Mouse (Mus musculus): Measurements from ENCODE around the gene Mcu. TPM values are rescaled to one million over a fixed set of nuclear protein-coding genes. Genes with fewer than 3 reads are reported as not detected.

Gene Mcu
- polyA plus RNA-seq, 1 experiment from 2014 or later = 57.2 TPM

GRCm38 (mm10) chr10:59425369-59425768, 191.1 kb downstream of the Mcu start:
- Histone ChIP-seq H3K9ac (ENCODE audit: low read length) (no peak overlapping the region), H3K36me3 (ENCODE audit: control insufficient read depth, insufficient read depth, low read length) (no peaks in the 10 kb centered on the region), H3K27ac (replicated peaks) (no peak overlapping the region), H3K27me3 (ENCODE audit: control insufficient read depth, insufficient read depth, low read length) (no peaks in the 10 kb centered on the region), H3K9me3 (ENCODE audit: control insufficient read depth, low read length) (no peaks in the 10 kb centered on the region), H3K4me2 (replicated peaks; ENCODE audit: low read depth) (no peak overlapping the region), H3K4me1 (replicated peaks; ENCODE audit: control insufficient read depth, insufficient read depth) (no peaks in the 10 kb centered on the region), H3K4me3 (ENCODE audit: low read depth, low read length) (no peak overlapping the region)
- DNase-seq (ENCODE audit: low spot score) = peak; percentile 29
- ATAC-seq (ENCODE audit: low FRiP score, low TSS enrichment) = no peak
- TF ChIP-seq CTCF (IDR thresholded peaks at IDR 0.05; ENCODE audit: low read depth) (no peak), EP300 (optimal IDR thresholded peaks at IDR 0.05) (no peak)
- 63% methylated on average over 7 of the region's 7 CpGs for WGBS

GRCm38 (mm10) chr10:59424453-59424852, 192.0 kb downstream of the Mcu start:
- ATAC-seq (ENCODE audit: low FRiP score, low TSS enrichment) (no peak), DNase-seq (ENCODE audit: low spot score) (no peak)
- Histone ChIP-seq H3K4me2 (replicated peaks; ENCODE audit: low read depth) (no peak overlapping the region), H3K36me3 (ENCODE audit: control insufficient read depth, insufficient read depth, low read length) (no peaks in the 10 kb centered on the region), H3K27ac (replicated peaks) (no peak overlapping the region), H3K27me3 (ENCODE audit: control insufficient read depth, insufficient read depth, low read length) (no peaks in the 10 kb centered on the region), H3K4me1 (replicated peaks; ENCODE audit: control insufficient read depth, insufficient read depth) (no peaks in the 10 kb centered on the region), H3K4me3 (ENCODE audit: low read depth, low read length) (no peak overlapping the region), H3K9me3 (ENCODE audit: control insufficient read depth, low read length) (no peaks in the 10 kb centered on the region), H3K9ac (ENCODE audit: low read length) (no peak overlapping the region)
- TF ChIP-seq EP300 (optimal IDR thresholded peaks at IDR 0.05) (no peak), CTCF (IDR thresholded peaks at IDR 0.05; ENCODE audit: low read depth) (no peak)
- 51% methylated on average over 3 of the region's 3 CpGs for WGBS

DNA sequence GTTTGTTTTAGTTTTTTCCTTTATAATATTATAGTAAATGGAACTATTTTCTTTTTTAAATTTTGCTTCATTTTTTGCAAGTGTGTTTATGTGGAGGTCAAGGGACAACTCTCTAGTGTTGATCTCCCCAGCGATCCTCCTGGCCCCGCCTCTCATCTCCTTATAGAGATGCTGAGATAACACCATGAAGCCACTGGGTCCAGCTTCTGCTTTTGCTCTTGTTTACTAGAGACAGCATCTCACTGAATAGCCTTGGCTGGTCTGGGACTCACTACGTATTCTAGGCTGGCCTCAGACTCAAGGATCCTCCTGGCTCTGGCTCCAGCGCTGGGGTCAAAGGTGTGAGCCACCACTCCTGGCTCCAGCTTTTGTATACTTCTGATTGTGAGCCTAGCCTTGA, 197.0 kb downstream of the Mcu start:
- no peak for TF ChIP-seq EP300 (optimal IDR thresholded peaks at IDR 0.05)
- TF ChIP-seq CTCF (IDR thresholded peaks at IDR 0.05; ENCODE audit: low read depth) = no peak
- Histone ChIP-seq H3K4me2 (replicated peaks; ENCODE audit: low read depth) (no peak overlapping the region), H3K36me3 (ENCODE audit: control insufficient read depth, insufficient read depth, low read length) (no peaks in the 10 kb centered on the region), H3K4me1 (replicated peaks; ENCODE audit: control insufficient read depth, insufficient read depth) (no peaks in the 10 kb centered on the region), H3K4me3 (ENCODE audit: low read depth, low read length) (no peak overlapping the region), H3K27ac (replicated peaks) (no peak overlapping the region), H3K9ac (ENCODE audit: low read length) (no peak overlapping the region), H3K9me3 (ENCODE audit: control insufficient read depth, low read length) (no peaks in the 10 kb centered on the region), H3K27me3 (ENCODE audit: control insufficient read depth, insufficient read depth, low read length) (no peaks in the 10 kb centered on the region)
- ATAC-seq (ENCODE audit: low FRiP score, low TSS enrichment) (no peak), DNase-seq (ENCODE audit: low spot score) (no peak)
- WGBS = 86% methylated on average over 4 of the region's 4 CpGs

- Histone ChIP-seq H3K27ac (replicated peaks) (no peak overlapping the region), H3K9ac (ENCODE audit: low read length) (no peak overlapping the region), H3K27me3 (ENCODE audit: control insufficient read depth, insufficient read depth, low read length) (no peaks in the 10 kb centered on the region), H3K4me1 (replicated peaks; ENCODE audit: control insufficient read depth, insufficient read depth) (no peaks in the 10 kb centered on the region), H3K36me3 (ENCODE audit: control insufficient read depth, insufficient read depth, low read length) (no peaks in the 10 kb centered on the region), H3K4me2 (replicated peaks; ENCODE audit: low read depth) (no peak overlapping the region), H3K9me3 (ENCODE audit: control insufficient read depth, low read length) (no peaks in the 10 kb centered on the region), H3K4me3 (ENCODE audit: low read depth, low read length) (no peak overlapping the region)
- no peak for ATAC-seq (ENCODE audit: low FRiP score, low TSS enrichment)
- 58% methylated on average over 3 of the region's 3 CpGs for WGBS
- TF ChIP-seq EP300 (optimal IDR thresholded peaks at IDR 0.05) (no peak), CTCF (IDR thresholded peaks at IDR 0.05; ENCODE audit: low read depth) (no peak)
- no peak for DNase-seq (ENCODE audit: low spot score)
Observed at GRCm38 (mm10) chr10:59416623-59417022, 199.9 kb downstream of the Mcu start.

GRCm38 (mm10) chr10:59413711-59414110, 202.8 kb downstream of the Mcu start:
- Histone ChIP-seq H3K9me3 (ENCODE audit: control insufficient read depth, low read length) (no peaks in the 10 kb centered on the region), H3K9ac (ENCODE audit: low read length) (no peak overlapping the region), H3K4me3 (ENCODE audit: low read depth, low read length) (no peak overlapping the region), H3K4me1 (replicated peaks; ENCODE audit: control insufficient read depth, insufficient read depth) (no peaks in the 10 kb centered on the region), H3K4me2 (replicated peaks; ENCODE audit: low read depth) (no peak overlapping the region), H3K36me3 (ENCODE audit: control insufficient read depth, insufficient read depth, low read length) (no peaks in the 10 kb centered on the region), H3K27ac (replicated peaks) (no peak overlapping the region), H3K27me3 (ENCODE audit: control insufficient read depth, insufficient read depth, low read length) (no peaks in the 10 kb centered on the region)
- no peak for DNase-seq (ENCODE audit: low spot score)
- peak; percentile 33 for TF ChIP-seq CTCF (IDR thresholded peaks at IDR 0.05; ENCODE audit: low read depth)
- no peak for TF ChIP-seq EP300 (optimal IDR thresholded peaks at IDR 0.05)
- no peak for ATAC-seq (ENCODE audit: low FRiP score, low TSS enrichment)
- 95% methylated on average over 4 of the region's 4 CpGs for WGBS

DNA sequence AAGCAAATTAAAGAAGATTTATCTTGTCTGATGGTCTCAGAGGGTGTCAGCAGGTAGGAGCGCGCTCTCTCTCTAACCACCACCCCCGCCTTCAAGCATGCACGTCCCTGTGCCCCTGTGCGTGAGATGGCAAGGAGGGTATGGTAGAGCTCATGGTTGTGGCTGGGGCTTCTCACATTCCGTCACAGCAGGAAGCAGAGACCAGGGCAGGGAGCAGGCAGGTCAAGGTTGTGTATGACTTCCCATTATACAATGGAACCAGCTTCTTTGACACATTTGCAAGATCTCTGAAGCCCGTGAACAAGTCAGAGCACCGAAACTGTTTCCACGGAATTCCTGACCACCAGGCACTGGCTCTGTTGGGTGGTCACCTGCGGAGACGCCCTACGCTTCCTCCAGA, 206.2 kb downstream of the Mcu start:
- DNase-seq (ENCODE audit: low spot score) (no peak), ATAC-seq (ENCODE audit: low FRiP score, low TSS enrichment) (no peak)
- H3K4me1 ChIP-seq (replicated peaks; ENCODE audit: control insufficient read depth, insufficient read depth) = no peaks in the 10 kb centered on the region
- H3K36me3 ChIP-seq (ENCODE audit: control insufficient read depth, insufficient read depth, low read length) = no peaks in the 10 kb centered on the region
- no peak overlapping the region for H3K4me2 ChIP-seq (replicated peaks; ENCODE audit: low read depth)
- H3K27ac ChIP-seq (replicated peaks) = no peak overlapping the region
- H3K9me3 ChIP-seq (ENCODE audit: control insufficient read depth, low read length) = no peaks in the 10 kb centered on the region
- 65% methylated on average over 12 of the region's 12 CpGs for WGBS
- TF ChIP-seq CTCF (IDR thresholded peaks at IDR 0.05; ENCODE audit: low read depth) = no peak
- TF ChIP-seq EP300 (optimal IDR thresholded peaks at IDR 0.05) = no peak
- no peaks in the 10 kb centered on the region for H3K27me3 ChIP-seq (ENCODE audit: control insufficient read depth, insufficient read depth, low read length)
- no peak overlapping the region for H3K9ac ChIP-seq (ENCODE audit: low read length)
- no peak overlapping the region for H3K4me3 ChIP-seq (ENCODE audit: low read depth, low read length)

All from stomach, postnatal 0 days (tissue).